Mouse (Mus musculus): ENCODE results near the gene Rint1. TPM values are rescaled to one million over a fixed set of nuclear protein-coding genes. Genes with fewer than 3 reads are reported as not detected.
"Not testable (repeated sequence)": the region's sequence is repeated elsewhere in the genome, so short reads cannot be mapped to it uniquely, and the experiment has no call there.

Rint1 gene
- total and polyA plus RNA-seq, 2 experiments from 2014 or later = 18.7 to 33.3 TPM

GRCm38 (mm10) chr5:23844531-23844841, 57.0 kb downstream of the Rint1 start:
- no peaks in the 10 kb centered on the region for H3K27me3 ChIP-seq (ENCODE audit: insufficient read depth, low read length)
- peaks cover 2% of the 10 kb centered on the region; the same call in 1 of the 2 replicates for H3K36me3 ChIP-seq (ENCODE audit: insufficient read depth)
- peak; percentile 40 for ATAC-seq
- no peak for TF ChIP-seq CTCF (IDR thresholded peaks at IDR 0.05; ENCODE audit: low read depth)
- H3K9me3 ChIP-seq (ENCODE audit: low read length) = no peaks in the 10 kb centered on the region
- 0 out of 2 replicates have a peak, but pooled peaks cover 4% of the 10 kb centered on the region for H3K4me1 ChIP-seq (ENCODE audit: insufficient read depth)
- WGBS = 19% methylated on average over 7 of the region's 7 CpGs
- DNase-seq = peak; percentile 83
- H3K4me3 ChIP-seq (ENCODE audit: low read depth, low read length) = peak overlapping the region; percentile 75
- H3K9ac ChIP-seq = peak overlapping the region; percentile 90
- peak overlapping the region; percentile 65 for H3K4me2 ChIP-seq (ENCODE audit: low read depth)
- peak overlapping the region; percentile 91 for H3K27ac ChIP-seq (ENCODE audit: low read depth, low read length)

GRCm38 (mm10) chr5:23845141-23845540, 57.6 kb downstream of the Rint1 start:
- Histone ChIP-seq H3K9ac (no peak overlapping the region; the same call in 1 of the 2 replicates), H3K27ac (ENCODE audit: low read depth, low read length) (peak overlapping the region; percentile 91), H3K4me3 (ENCODE audit: low read depth, low read length) (no peak overlapping the region), H3K36me3 (ENCODE audit: insufficient read depth) (no peaks in the 10 kb centered on the region), H3K27me3 (ENCODE audit: insufficient read depth, low read length) (no peaks in the 10 kb centered on the region), H3K4me1 (ENCODE audit: insufficient read depth) (0 out of 2 replicates have a peak, but pooled peaks cover 4% of the 10 kb centered on the region), H3K4me2 (ENCODE audit: low read depth) (peak overlapping the region; percentile 65), H3K9me3 (ENCODE audit: low read length) (no peaks in the 10 kb centered on the region)
- ATAC-seq (no peak), DNase-seq (peak; percentile 39)
- no peak for TF ChIP-seq CTCF (IDR thresholded peaks at IDR 0.05; ENCODE audit: low read depth)
- 32% methylated on average over 3 of the region's 3 CpGs for WGBS

DNA sequence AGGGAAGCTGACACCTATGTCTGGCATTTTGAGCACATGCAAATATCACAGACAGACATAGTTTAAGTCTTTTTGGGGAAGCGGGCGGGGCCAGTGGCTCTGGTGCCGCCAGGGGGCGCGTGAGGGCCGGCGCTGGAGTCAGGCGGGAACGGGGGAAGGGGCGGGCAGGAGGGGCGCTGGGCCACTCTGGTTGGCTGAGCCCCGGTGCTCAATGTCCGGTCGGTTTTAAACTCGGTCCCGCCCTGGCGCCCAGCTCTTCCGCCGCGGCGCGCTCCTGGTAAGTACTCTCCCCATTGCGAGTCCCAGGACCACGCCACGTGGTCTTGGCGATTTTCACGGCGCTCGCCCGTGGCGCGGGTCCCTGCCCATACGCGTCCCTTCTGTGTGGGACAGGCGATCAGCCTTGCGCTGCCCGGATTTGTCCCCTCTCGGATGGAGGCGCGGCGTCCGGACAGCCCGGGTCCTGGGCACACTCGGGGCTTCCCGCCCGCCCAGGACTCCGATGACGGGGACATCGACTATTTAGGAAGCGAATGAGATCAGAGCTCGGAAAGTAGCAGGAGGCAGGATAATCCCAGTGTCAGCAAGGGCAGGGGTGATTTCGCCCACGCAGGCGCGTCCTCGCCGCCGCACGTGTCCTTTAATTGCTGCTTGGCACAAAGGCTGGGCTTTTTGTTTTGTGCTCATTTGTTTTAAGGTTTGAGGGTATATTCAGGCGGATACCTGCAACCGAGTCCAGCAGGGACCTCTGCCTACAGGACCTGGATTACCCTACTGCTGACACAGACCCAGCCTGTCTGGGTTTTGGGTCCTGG, 63.0 kb downstream of the Rint1 start:
- DNase-seq = peak; percentile 89
- Histone ChIP-seq H3K9me3 (ENCODE audit: low read length) (no peaks in the 10 kb centered on the region), H3K36me3 (ENCODE audit: insufficient read depth) (peaks cover 21% of the 10 kb centered on the region), H3K9ac (peak overlapping the region; percentile 85), H3K4me1 (ENCODE audit: insufficient read depth) (no peaks in the 10 kb centered on the region), H3K4me2 (ENCODE audit: low read depth) (peak overlapping the region; percentile 80), H3K27me3 (ENCODE audit: insufficient read depth, low read length) (no peaks in the 10 kb centered on the region), H3K4me3 (ENCODE audit: low read depth, low read length) (peak overlapping the region; percentile 74), H3K27ac (ENCODE audit: low read depth, low read length) (peak overlapping the region; percentile 80)
- ATAC-seq = peak; percentile 94
- 2% methylated on average over 60 of the region's 61 CpGs for WGBS
- peak; percentile 85 for TF ChIP-seq CTCF (IDR thresholded peaks at IDR 0.05; ENCODE audit: low read depth)

DNA sequence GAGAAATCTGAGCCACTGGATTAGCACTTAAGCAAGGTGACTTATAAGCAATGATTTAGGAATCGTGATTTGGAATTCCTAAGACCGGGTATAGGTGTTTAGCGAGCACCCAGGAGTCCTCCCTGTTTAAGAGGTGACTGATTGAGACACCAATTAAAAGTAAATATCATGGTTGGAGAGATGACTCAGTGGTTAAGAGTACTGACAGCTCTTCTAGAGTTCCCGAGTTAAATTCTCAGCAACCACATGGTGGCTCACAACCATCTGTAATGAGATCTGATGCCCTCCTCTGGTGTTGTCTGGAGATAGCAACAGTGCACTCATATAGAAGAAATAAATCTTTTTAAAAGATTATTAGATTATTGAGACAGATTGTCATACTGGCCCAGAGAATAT, 63.6 kb downstream of the Rint1 start:
- DNase-seq (peak; percentile 70), ATAC-seq (peak; percentile 61)
- peak overlapping the region; percentile 85 for H3K9ac ChIP-seq
- H3K4me1 ChIP-seq (ENCODE audit: insufficient read depth); H3K27me3 ChIP-seq (ENCODE audit: insufficient read depth, low read length); H3K9me3 ChIP-seq (ENCODE audit: low read length): not testable (repeated sequence)
- TF ChIP-seq CTCF (IDR thresholded peaks at IDR 0.05; ENCODE audit: low read depth) = peak; percentile 65
- peak overlapping the region; percentile 80 for H3K27ac ChIP-seq (ENCODE audit: low read depth, low read length)
- H3K4me3 ChIP-seq (ENCODE audit: low read depth, low read length) = peak overlapping the region; percentile 74
- peak overlapping the region; percentile 80 for H3K4me2 ChIP-seq (ENCODE audit: low read depth)
- WGBS = 11% methylated on average over 4 of the region's 4 CpGs
- H3K36me3 ChIP-seq (ENCODE audit: insufficient read depth) = peaks cover 26% of the 10 kb centered on the region

DNA sequence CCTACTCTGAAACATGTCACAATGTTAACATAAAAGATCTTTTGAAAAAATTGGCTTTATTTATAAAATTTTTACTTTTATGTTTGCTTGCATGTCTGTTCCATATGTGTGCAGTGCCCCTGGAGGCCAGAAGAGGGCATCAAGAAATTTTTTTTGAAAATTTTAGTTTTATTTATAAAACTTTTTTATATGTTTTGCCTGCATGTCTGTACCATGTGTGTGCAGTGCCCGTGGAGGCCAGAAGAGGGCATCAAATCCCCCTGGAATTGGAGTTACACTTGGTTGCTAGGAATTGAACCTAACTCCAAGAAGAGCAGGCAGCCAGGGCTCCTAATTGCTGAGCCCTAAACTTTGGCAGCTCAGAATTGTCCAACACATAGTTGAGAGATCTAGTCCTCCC, 65.4 kb downstream of the Rint1 start:
- H3K9ac ChIP-seq; H3K4me1 ChIP-seq (ENCODE audit: insufficient read depth); ATAC-seq; H3K4me3 ChIP-seq (ENCODE audit: low read depth, low read length); H3K27ac ChIP-seq (ENCODE audit: low read depth, low read length); H3K9me3 ChIP-seq (ENCODE audit: low read length); H3K27me3 ChIP-seq (ENCODE audit: insufficient read depth, low read length); H3K4me2 ChIP-seq (ENCODE audit: low read depth): not testable (repeated sequence)
- peaks cover 31% of the 10 kb centered on the region for H3K36me3 ChIP-seq (ENCODE audit: insufficient read depth)
- peak; percentile 47 for TF ChIP-seq CTCF (IDR thresholded peaks at IDR 0.05; ENCODE audit: low read depth)
- WGBS = 90% methylated on average over 1 of the region's 1 CpGs
- peak; percentile 16 for DNase-seq

DNA sequence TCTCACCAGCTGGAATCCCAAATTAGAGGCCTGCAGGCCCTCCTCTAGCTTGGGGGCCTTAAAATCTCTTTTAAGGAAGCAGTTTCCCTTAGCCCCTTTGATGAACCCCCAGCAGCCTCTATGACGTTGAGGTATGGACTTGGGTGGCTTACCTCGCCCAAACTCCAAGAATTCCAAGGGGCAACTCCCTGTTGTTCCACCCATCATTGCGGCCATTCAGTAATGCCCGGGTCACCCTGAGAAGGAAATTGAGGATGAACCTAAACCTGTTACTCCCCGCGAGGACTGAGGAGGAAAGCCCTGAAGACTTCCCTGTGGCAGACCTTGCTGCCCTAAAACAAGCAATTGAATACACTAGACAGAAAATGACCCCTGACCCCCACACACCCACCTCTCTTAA, 68.0 kb downstream of the Rint1 start:
- H3K36me3 ChIP-seq (ENCODE audit: insufficient read depth) = peaks cover 31% of the 10 kb centered on the region
- WGBS = 94% methylated on average over 6 of the region's 6 CpGs
- no peak overlapping the region for H3K9ac ChIP-seq
- no peak for TF ChIP-seq CTCF (IDR thresholded peaks at IDR 0.05; ENCODE audit: low read depth)
- H3K27ac ChIP-seq (ENCODE audit: low read depth, low read length) = no peak overlapping the region
- no peaks in the 10 kb centered on the region for H3K9me3 ChIP-seq (ENCODE audit: low read length)
- ATAC-seq (no peak), DNase-seq (no peak)
- H3K4me1 ChIP-seq (ENCODE audit: insufficient read depth) = no peaks in the 10 kb centered on the region
- no peak overlapping the region for H3K4me3 ChIP-seq (ENCODE audit: low read depth, low read length)
- H3K4me2 ChIP-seq (ENCODE audit: low read depth) = no peak overlapping the region
- no peaks in the 10 kb centered on the region for H3K27me3 ChIP-seq (ENCODE audit: insufficient read depth, low read length)

- ATAC-seq (no peak), DNase-seq (no peak)
- no peak overlapping the region for H3K27ac ChIP-seq (ENCODE audit: low read depth, low read length)
- H3K4me3 ChIP-seq (ENCODE audit: low read depth, low read length) = no peak overlapping the region
- H3K4me1 ChIP-seq (ENCODE audit: insufficient read depth) = no peaks in the 10 kb centered on the region
- no peak for TF ChIP-seq CTCF (IDR thresholded peaks at IDR 0.05; ENCODE audit: low read depth)
- no peaks in the 10 kb centered on the region for H3K27me3 ChIP-seq (ENCODE audit: insufficient read depth, low read length)
- peaks cover 35% of the 10 kb centered on the region for H3K36me3 ChIP-seq (ENCODE audit: insufficient read depth)
- H3K9me3 ChIP-seq (ENCODE audit: low read length) = no peaks in the 10 kb centered on the region
- no peak overlapping the region for H3K4me2 ChIP-seq (ENCODE audit: low read depth)
- WGBS = 100% methylated on average over 1 of the region's 1 CpGs
- H3K9ac ChIP-seq = no peak overlapping the region
Measured at GRCm38 (mm10) chr5:23856164-23856563, 68.7 kb downstream of the Rint1 start.
